Mouse (Mus musculus) hindbrain, embryonic 10.5 days (tissue): ENCODE results near the gene Frrs1. TPM values are rescaled to one million over a fixed set of nuclear protein-coding genes. Genes with fewer than 3 reads are reported as not detected.
"Not testable (repeated sequence)": the region's sequence is repeated elsewhere in the genome, so short reads cannot be mapped to it uniquely, and the experiment has no call there.

Experiments
- DNase-seq: peaks from one replicate; pipeline ENCODE4 v3.0.0-alpha.2; 2017; ENCODE audit warnings: low spot score
- H3K27ac ChIP-seq: fragments of 300-500 bp; sonication (generic); 2 replicates; pipeline ENCODE4 v1.5.1; 2016; ENCODE audit warnings: mild to moderate bottlenecking, moderate library complexity
- H3K27me3 ChIP-seq: fragments of 300-500 bp; sonication (generic); 2 replicates; pipeline ENCODE4 v1.6.1; 2016; ENCODE audit warnings: mild to moderate bottlenecking; ENCODE audit not compliant: poor library complexity, insufficient read depth, severe bottlenecking
- H3K36me3 ChIP-seq: fragments of 300-500 bp; sonication (generic); 2 replicates; pipeline ENCODE4 v1.6.1; 2016; ENCODE audit warnings: mild to moderate bottlenecking, moderate library complexity
- H3K4me1 ChIP-seq: fragments of 300-500 bp; sonication (generic); replicated peaks from 2 replicates; pipeline ENCODE4 v1.6.1; 2016; ENCODE audit warnings: mild to moderate bottlenecking
- H3K4me3 ChIP-seq: fragments of 300-500 bp; sonication (generic); 2 replicates; pipeline ENCODE4 v1.5.1; 2016; ENCODE audit warnings: mild to moderate bottlenecking, moderate library complexity
- H3K9me3 ChIP-seq: fragments of 300-500 bp; sonication (generic); 2 replicates; pipeline ENCODE4 v1.6.1; 2016; ENCODE audit warnings: mild to moderate bottlenecking, moderate library complexity
- WGBS: fragments of 180-500 bp; shearing (Covaris S2); methylation state at CpG from one replicate; pipeline ENCODE4 v1.1.7; 2016; 5-methylcytosine and 5-hydroxymethylcytosine counted together
- polyA plus RNA-seq: library from polyadenylated mRNA; unstranded; fragments of >200 nt; fragmentation: Nextera tagmentation; extraction: Ambion mirVana; gene quantifications from 2 replicates; pipeline ENCODE4 v1.2.1, GENCODE M21; 2016

The Frrs1 gene
- polyA plus RNA-seq = 8.7 and 17.2 TPM in 2 replicates

DNA sequence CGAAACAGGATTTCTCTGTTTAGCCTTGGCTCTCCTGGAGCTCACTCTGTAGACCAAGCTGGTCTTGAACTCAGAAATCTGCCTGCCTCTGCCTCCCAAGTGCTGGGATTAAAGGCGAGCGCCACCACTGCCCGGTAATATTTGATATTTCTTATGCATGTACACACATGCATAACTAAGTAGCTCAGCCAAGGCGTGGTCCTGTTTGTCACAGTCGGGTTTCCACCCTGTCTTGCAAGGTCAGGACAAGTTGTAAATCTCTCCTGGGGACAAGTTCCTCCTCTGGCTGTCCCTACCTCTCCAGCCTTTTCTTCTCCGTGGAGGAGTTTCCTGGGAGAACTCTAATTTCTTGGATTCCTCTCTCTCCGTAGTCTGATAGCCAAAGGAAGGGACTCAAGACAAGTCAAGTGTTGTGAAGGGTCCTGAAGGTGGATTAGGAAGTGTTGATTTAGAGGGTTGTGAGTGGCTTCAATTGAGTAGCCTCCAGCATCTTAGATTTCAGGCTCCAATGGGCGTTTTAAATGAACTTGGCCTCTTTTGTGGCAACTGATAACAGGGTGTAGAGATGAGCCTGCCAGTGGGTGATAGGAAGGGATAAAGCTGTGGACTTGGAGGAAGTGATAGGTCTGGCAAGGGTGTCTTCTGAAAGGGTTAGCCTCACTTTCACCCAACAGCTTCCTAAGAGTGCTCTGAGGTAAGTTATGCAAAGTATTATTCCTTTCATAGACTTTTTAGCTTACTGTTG, at the start of gene Frrs1:
Gene Frrs1 (plus strand): TSS at position 524 of the 745 bp plus-strand sequence.
- 87% methylated on average over 9 of the region's 9 CpGs for WGBS
- no peaks in the 10 kb centered on the region for H3K36me3 ChIP-seq

DNA sequence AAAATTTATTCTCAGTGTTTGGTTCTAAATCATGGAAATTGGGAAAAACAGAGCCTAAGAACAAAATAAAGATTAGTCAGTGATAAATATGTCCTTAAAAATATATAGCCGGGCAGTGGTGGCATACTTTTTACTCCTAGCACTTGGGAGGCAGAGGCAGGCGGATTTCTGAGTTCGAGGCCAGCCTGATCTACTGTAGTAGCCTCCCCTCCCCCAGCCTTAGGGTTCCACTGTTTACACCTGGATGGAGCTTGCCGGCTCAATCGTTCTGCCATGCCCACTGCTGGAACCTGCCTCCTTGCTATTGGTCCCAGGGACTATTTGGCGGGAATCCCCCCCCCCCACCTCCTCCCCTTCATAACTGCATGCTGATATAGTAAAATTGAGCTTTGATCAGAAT, 48.9 kb upstream of the Frrs1 start:
- peaks cover 24% of the 10 kb centered on the region for H3K4me1 ChIP-seq
- H3K27ac ChIP-seq, H3K36me3 ChIP-seq, DNase-seq, H3K27me3 ChIP-seq, H3K4me3 ChIP-seq, H3K9me3 ChIP-seq: not testable (repeated sequence)
- WGBS = 85% methylated on average over 6 of the region's 6 CpGs

More for the DNA sequence above, at the start of gene Frrs1:
- H3K27ac ChIP-seq = no peak within 1 kb of the TSS
- H3K4me1 ChIP-seq = peaks cover 8% of the 10 kb centered on the region; the same call in 1 of the 2 replicates
- DNase-seq = no peak
- no peaks in the 10 kb centered on the region for H3K27me3 ChIP-seq
- H3K4me3 ChIP-seq = no peak within 1 kb of the TSS
- no peaks in the 10 kb centered on the region for H3K9me3 ChIP-seq

DNA sequence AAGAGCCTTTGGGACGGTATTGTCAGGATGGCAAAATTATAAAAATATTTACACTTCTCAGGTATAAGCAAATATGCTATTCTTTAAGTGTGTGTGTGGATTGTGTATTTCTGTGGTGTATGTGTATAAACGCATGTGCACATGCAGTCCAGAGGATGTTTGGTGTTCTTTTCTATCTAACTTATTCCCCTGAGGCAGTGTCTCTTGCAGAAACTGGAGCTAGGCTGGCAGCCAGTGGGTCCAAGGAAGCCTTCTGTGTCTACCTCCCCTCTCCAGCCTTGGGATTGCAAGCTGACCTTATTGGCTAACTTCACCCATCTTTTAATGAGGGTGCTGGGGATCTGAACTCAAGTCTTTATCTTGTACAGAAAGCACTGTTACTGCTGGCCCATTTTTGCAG, 46.3 kb upstream of the Frrs1 start:
- no peak overlapping the region for H3K4me3 ChIP-seq
- no peaks in the 10 kb centered on the region for H3K27me3 ChIP-seq
- H3K4me1 ChIP-seq = peaks cover 26% of the 10 kb centered on the region
- H3K36me3 ChIP-seq = no peaks in the 10 kb centered on the region
- H3K9me3 ChIP-seq = no peaks in the 10 kb centered on the region
- no peak overlapping the region for H3K27ac ChIP-seq
- 91% methylated on average over 2 of the region's 2 CpGs for WGBS
- no peak for DNase-seq

DNA sequence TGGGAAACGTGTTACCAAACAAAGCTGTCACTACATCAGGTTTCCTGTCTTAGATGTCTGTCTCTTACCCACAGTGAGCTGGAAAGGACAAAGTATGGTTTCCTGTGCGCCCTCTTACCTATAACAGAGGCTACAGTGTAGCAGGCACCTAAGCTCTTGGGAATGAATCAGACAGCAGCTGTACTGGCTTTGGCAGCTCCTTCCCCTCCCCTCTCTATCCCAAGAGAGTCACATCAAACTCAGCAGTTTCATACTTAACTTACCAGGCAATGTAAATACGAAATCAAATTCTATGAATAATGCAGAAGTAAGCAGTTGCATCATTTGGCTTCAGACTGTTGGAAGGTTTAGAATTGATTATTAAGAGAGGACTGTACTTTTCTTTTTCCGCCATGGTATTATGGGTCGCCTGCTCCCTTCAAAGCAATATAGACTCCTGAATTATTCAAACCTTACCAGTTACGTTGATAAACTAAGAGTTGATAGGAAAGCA, 43.9 kb upstream of the Frrs1 start:
- Histone ChIP-seq H3K27me3 (no peaks in the 10 kb centered on the region), H3K4me3 (no peak overlapping the region), H3K9me3 (no peaks in the 10 kb centered on the region), H3K4me1 (peaks cover 18% of the 10 kb centered on the region), H3K36me3 (no peaks in the 10 kb centered on the region), H3K27ac (no peak overlapping the region)
- 86% methylated on average over 6 of the region's 6 CpGs for WGBS
- no peak for DNase-seq

DNA sequence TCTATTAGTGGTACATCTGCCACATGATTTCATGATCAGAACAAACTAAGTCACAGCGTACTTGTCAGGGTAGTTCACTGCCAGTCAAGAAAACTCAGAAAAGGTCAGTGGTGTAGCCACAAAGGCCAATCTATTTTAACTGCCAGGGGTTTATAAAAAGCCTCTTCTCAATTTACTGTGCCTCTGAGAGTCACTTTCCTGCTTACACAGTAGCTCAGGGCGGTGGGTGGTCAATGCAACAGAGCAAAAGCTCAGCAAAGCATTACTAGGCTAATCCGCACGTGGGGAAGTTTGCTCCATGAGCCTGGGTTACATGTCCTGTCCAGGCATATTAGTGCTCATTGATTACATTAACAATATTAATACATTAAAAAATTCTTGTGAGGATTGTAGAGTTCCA, 43.3 kb upstream of the Frrs1 start:
- H3K27ac ChIP-seq = no peak overlapping the region
- no peaks in the 10 kb centered on the region for H3K27me3 ChIP-seq
- peaks cover 18% of the 10 kb centered on the region for H3K4me1 ChIP-seq
- no peak for DNase-seq
- H3K36me3 ChIP-seq = no peaks in the 10 kb centered on the region
- no peak overlapping the region for H3K4me3 ChIP-seq
- WGBS = 81% methylated on average over 4 of the region's 4 CpGs
- H3K9me3 ChIP-seq = no peaks in the 10 kb centered on the region

DNA sequence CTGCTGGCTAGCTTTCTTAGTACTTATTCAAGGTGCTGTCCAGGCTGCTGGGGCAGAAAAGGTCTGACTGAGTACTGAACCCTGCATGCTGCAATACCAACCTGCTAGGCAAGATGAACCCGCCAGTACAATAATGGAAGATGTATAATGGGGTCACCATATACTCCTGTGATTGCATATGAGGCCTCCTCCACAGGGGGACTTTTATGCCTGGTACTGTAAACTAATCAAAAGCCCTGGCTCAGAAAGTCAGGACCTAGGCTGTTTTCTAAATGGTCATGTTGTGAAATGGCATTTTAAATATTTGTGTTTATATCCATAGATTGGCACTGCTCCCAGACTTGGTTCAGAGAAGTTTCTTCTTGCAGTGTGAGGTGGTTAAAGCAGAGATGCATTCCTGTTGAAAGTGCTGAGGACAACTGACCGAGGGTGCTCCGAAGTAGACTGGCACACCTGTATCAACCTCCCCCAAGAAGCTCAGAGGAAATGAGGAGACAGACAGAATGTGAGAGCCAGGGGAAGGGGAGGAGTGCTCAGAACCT, 42.5 kb upstream of the Frrs1 start:
- WGBS = 91% methylated on average over 3 of the region's 3 CpGs
- Histone ChIP-seq H3K4me1 (peaks cover 18% of the 10 kb centered on the region), H3K9me3 (no peaks in the 10 kb centered on the region), H3K4me3 (no peak overlapping the region), H3K36me3 (no peaks in the 10 kb centered on the region), H3K27ac (no peak overlapping the region), H3K27me3 (no peaks in the 10 kb centered on the region)
- no peak for DNase-seq

DNA sequence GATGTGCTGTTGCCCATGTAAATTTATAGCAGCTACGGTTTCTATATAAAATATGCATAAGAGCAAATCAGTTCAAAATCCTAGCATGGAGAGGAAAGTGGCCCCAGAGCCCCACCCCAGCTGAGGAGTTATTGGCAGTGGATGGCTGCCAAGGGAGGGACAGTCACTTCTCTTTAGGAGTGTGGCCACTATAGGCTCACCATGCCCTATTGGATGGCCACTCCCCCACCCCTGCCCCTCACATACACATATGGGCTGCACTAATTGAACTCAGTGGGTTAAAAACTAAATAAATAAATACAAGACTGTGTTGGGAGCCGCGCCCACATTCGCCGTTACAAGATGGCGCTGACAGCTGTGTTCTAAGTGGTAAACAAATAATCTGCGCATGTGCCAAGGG, 42.0 kb upstream of the Frrs1 start:
- no peak overlapping the region for H3K4me3 ChIP-seq
- H3K27ac ChIP-seq = no peak overlapping the region
- no peaks in the 10 kb centered on the region for H3K36me3 ChIP-seq
- H3K4me1 ChIP-seq = peaks cover 18% of the 10 kb centered on the region
- DNase-seq = no peak
- no peaks in the 10 kb centered on the region for H3K9me3 ChIP-seq
- 93% methylated on average over 7 of the region's 7 CpGs for WGBS
- no peaks in the 10 kb centered on the region for H3K27me3 ChIP-seq

DNA sequence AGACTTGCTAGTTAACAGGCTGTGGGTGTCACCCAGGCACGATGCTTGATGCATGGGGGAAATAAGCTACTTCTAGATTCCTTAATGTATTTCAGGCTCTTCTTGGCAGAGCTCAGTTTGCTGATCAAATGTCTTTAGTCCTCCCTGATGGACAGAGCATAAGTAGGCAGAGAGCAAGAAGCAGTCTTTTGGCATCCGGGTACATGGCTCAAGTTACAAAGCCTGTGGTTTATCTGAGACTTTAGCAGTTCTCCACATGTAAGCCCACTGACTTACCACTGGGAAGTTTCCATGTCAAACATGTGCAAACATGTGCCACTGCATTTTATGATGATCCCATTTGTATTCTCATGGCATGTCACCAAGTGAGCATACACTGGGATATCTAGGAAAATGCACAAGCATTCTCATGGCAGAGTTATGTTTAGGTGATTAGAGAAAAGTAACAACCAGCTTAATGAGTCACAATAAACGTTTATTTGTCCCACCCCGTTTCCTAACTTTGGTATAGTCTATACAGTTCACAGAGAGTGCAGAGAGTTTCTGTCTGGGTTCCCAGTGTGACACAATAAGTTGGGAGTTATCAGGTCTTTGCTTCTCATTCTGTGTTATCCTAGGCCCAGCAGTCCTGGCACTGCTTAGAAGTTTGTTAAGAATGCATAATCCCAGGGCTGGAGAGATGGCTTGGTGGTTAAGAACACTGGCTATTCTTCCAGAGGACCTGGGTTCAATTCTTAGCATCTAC, 32.6 kb upstream of the Frrs1 start:
- H3K4me3 ChIP-seq = no peak overlapping the region
- H3K4me1 ChIP-seq = no peaks in the 10 kb centered on the region
- WGBS = 80% methylated on average over 4 of the region's 4 CpGs
- no peak for DNase-seq
- no peaks in the 10 kb centered on the region for H3K36me3 ChIP-seq
- no peak overlapping the region for H3K27ac ChIP-seq
- no peaks in the 10 kb centered on the region for H3K27me3 ChIP-seq
- no peaks in the 10 kb centered on the region for H3K9me3 ChIP-seq

DNA sequence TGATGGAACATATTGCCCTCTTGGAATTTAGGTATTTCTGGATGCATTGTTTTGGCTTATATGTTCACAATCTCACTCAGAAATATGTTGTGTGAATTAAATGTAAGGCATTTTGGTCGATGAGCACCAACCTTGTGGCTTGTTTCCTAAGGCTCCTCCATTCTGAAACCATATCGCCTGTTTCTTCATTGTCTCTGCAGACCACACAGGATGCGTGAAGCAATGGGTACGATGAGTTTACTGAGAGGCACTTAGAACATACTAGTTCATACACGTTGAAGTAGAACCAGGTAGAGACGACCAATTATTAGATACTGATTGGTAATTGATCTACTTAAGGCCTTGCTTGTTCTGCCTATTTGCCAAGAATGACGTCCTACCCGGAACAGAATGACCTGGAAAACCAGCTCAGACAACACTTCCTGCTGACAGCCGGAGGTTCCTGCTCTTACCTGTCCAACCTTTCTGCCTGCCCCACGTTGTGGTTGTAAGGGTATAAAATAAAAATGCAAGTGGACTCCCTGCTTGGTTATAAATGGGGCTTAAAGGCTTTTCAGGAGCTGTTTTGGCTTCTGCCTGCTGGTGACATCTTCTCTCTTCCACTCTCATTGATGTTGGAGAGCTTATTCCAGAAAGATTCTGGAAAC, 29.9 kb upstream of the Frrs1 start:
- H3K9me3 ChIP-seq = no peaks in the 10 kb centered on the region
- H3K27ac ChIP-seq = no peak overlapping the region
- no peaks in the 10 kb centered on the region for H3K4me1 ChIP-seq
- H3K27me3 ChIP-seq = no peaks in the 10 kb centered on the region
- no peak for DNase-seq
- WGBS = 87% methylated on average over 10 of the region's 10 CpGs
- no peaks in the 10 kb centered on the region for H3K36me3 ChIP-seq
- H3K4me3 ChIP-seq = no peak overlapping the region

DNA sequence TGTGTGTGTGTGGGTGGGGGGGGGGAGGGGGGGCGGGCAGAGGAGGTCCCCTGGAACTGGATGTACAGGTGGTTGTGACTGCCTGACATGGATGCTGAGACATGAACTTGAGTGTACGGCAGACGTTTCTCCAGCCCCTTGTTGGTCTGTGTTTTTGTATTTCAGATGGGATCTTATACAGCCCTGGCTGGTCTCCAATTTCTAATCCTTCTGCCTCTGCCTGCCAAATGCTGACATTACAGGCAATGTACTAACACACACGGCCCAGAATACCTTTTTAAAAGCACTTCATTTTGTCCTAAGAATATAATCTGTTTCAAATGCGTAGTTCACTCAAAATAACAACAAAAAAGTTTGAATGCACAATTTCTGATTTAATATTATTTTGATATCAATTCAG, 27.9 kb upstream of the Frrs1 start:
- 82% methylated on average over 5 of the region's 5 CpGs for whole genome bisulfite sequencing
- Histone ChIP-seq H3K36me3 (no peaks in the 10 kb centered on the region), H3K27ac (no peak overlapping the region)

DNA sequence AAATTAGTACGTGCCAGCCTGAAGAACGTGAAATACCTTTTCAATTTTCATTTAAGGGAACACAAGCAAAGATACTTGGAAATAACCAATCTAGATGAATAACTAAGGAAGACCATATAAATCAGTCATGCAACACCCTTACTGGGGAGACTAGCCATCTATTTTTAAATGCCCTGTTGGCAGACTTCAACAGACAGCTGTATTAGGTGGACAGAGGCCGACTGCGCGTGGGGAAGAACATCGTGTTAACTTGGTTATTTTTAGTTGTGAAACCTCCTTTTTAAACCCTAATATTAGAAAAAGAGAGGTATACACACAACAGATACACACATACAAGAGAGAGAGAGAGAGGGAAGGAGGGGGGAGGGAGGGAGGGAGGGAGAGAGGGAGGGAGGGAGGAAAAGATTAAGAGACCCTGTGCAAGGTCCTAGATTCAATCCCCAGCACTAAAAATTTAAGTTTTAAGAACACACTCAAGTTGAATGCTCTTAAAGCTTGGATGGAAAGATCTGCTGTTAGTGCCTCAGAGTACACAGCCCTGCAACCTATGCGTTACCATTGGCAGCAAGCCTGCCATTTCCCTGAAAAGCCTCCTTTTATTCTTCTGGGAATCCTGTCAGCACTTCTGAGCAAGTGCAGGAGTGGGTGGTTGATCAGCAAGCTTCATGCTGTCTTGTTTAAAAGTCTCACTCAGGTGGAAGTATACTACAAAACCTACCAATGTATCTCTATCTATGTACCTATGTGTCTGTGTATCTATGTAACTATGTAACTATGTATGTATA, 26.5 kb upstream of the Frrs1 start:
- Histone ChIP-seq H3K27me3 (no peaks in the 10 kb centered on the region), H3K27ac (no peak overlapping the region), H3K9me3 (no peaks in the 10 kb centered on the region), H3K4me3 (no peak overlapping the region), H3K4me1 (peaks cover 4% of the 10 kb centered on the region; the same call in 1 of the 2 replicates), H3K36me3 (no peaks in the 10 kb centered on the region)
- 94% methylated on average over 7 of the region's 7 CpGs for WGBS
- DNase-seq = no peak

More for the DNA sequence above, 27.9 kb upstream of the Frrs1 start:
- Histone ChIP-seq H3K4me3 (no peak overlapping the region), H3K4me1 (peaks cover 4% of the 10 kb centered on the region; the same call in 1 of the 2 replicates), H3K9me3 (no peaks in the 10 kb centered on the region), H3K27me3 (no peaks in the 10 kb centered on the region)
- DNase-seq = no peak

DNA sequence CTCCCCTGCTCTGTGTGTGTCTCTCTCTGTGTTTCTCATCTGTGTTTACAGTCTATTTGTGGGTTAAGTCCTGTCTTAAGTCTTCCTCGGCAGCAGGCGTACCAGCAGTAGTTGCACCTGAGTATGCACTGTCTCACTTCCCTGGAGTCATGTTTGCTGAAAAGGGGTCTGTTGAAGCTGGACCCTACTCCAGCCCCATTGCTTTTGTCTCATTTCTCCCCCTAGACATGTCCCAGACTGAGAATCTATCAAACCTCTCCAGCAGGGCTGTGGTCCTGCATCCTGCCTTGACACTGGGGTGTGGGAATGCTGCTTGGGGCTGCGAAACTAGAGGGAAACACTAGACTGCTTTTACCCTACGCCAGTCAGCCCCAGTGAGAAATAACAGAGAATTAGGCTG, 25.8 kb upstream of the Frrs1 start:
- no peak overlapping the region for H3K4me3 ChIP-seq
- DNase-seq = no peak
- 88% methylated on average over 4 of the region's 4 CpGs for WGBS
- no peaks in the 10 kb centered on the region for H3K9me3 ChIP-seq
- H3K27me3 ChIP-seq = no peaks in the 10 kb centered on the region
- peaks cover 4% of the 10 kb centered on the region; the same call in 1 of the 2 replicates for H3K4me1 ChIP-seq
- no peaks in the 10 kb centered on the region for H3K36me3 ChIP-seq
- no peak overlapping the region; the same call in 1 of the 2 replicates for H3K27ac ChIP-seq
